ENCODE assay signal across 9 mouse cellular contexts in the genomic region with DNA sequence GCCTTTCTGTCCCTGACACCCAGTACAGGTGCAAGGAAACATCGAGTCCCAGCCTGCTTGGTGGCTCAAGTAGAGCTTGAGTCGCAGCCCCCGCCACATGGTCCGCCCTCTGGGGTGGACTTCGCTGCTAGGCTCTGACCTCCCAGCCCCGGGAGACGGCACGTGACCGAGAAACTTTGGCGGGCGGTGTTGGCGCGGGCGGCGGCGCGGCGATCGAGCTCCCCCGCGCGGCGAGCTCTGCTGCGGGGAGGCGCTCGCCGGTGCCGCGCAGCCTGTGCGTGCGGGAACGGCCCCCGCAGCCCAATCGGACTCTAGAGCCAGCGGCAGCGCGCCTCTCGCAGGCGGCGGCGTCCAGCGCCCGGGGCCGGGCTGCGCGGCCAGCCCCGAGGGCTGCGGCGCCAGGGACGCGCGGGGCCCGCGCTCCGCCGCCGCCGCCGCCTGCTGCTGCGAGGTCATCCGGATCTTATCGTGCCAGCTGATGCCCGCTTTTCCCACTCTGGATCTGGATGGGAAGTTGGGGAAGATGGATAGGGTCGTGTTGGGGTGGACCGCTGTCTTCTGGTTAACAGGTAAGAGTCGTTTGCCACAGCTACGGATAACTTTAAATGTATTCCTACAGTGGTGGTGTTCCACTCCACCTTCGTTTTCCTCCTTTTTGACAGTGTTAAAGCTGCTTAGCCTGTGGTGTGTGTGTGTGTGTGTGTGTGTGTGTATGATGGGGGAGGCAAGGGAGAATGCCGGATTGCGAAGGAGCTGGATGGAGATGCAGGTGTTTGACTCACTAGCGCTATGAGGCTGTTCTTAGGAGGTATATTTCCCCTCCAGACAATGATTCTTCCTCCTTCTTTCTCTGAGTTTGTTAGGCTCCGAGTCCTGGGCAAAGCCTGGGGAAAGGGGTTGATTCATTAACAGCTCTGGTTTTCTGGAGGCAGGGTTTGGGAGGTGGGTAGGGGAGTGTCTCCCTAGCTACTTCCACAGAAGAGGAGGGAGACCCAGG. TPM values are rescaled to one million over a fixed set of nuclear protein-coding genes. Genes with fewer than 3 reads are reported as not detected.
DNase-seq lines count a peak whose midpoint lies in the region; ATAC-seq and TF ChIP-seq lines count a peak whose summit lies in the region.
"Had no signal": no experiment of that assay in that cellular context is flagged by ENCODE, and none has a peak within 500 bp of the region (broad histone marks: within the 10 kb centered on the region; RNA-seq: fewer than 3 reads in every experiment).

TSS of gene Ildr2 (plus strand) at position 242 of the 997 bp plus-strand sequence.

- peaks cover 25% of the 10 kb centered on the region for H3K27me3 ChIP-seq in ES-Bruce4 (ENCODE audit: control insufficient read depth, insufficient read depth, low read length, poor library complexity, severe bottlenecking)
- H3K27me3 ChIP-seq in forebrain, postnatal 0 days (ENCODE audit: insufficient read depth, low read length), result no peaks in the 10 kb centered on the region
- peaks cover 28% of the 10 kb centered on the region for H3K27me3 ChIP-seq in hindbrain, embryonic 10.5 days (ENCODE audit: insufficient read depth, poor library complexity, severe bottlenecking)
- peaks cover 19% of the 10 kb centered on the region for H3K27me3 ChIP-seq in lung, embryonic 16.5 days (ENCODE audit: control insufficient read depth, insufficient read depth, low read depth, low read length)

- no peaks in the 10 kb centered on the region for H3K9me3 ChIP-seq in ES-Bruce4 (replicated peaks; ENCODE audit: control insufficient read depth, insufficient read depth, low read length, poor library complexity, severe bottlenecking)
- no peaks in the 10 kb centered on the region for H3K9me3 ChIP-seq in forebrain, postnatal 0 days (ENCODE audit: low read length)
- no peaks in the 10 kb centered on the region for H3K9me3 ChIP-seq in hindbrain, embryonic 10.5 days
- H3K9me3 ChIP-seq in lung, embryonic 16.5 days (ENCODE audit: control insufficient read depth, low read length), result no peaks in the 10 kb centered on the region

- peak within 1 kb of the TSS; percentile 61 for H3K4me3 ChIP-seq in ES-Bruce4 (ENCODE audit: low read depth, low read length)
- peak within 1 kb of the TSS; percentile 64 for H3K4me3 ChIP-seq in forebrain, postnatal 0 days (ENCODE audit: low read depth, low read length)
- H3K4me3 ChIP-seq in hindbrain, embryonic 10.5 days, result peak within 1 kb of the TSS; percentile 68
- peak within 1 kb of the TSS; percentile 58 for H3K4me3 ChIP-seq in lung, embryonic 16.5 days (ENCODE audit: low read length)

- no peaks in the 10 kb centered on the region for H3K4me1 ChIP-seq in ES-Bruce4 (ENCODE audit: control insufficient read depth, insufficient read depth, low read length)
- H3K4me1 ChIP-seq in forebrain, postnatal 0 days (ENCODE audit: insufficient read depth), result 0 out of 2 replicates have a peak, but pooled peaks cover 9% of the 10 kb centered on the region
- peaks cover 52% of the 10 kb centered on the region for H3K4me1 ChIP-seq in hindbrain, embryonic 10.5 days (replicated peaks)
- H3K4me1 ChIP-seq in lung, embryonic 16.5 days (replicated peaks; ENCODE audit: control insufficient read depth, insufficient read depth, low read length), result peaks cover 8% of the 10 kb centered on the region

- no peak for TF ChIP-seq POLR2A in ES-Bruce4 (IDR thresholded peaks at IDR 0.05; ENCODE audit: insufficient read depth, low read length)

- ATAC-seq in forebrain, postnatal 0 days, result peak; percentile 74
- peak; percentile 73 for ATAC-seq in lung, embryonic 16.5 days (ENCODE audit: low read depth)

- WGBS in forebrain, postnatal 0 days, result 2% methylated on average over 72 of the region's 72 CpGs
- WGBS in hindbrain, embryonic 10.5 days, result under 1% methylated on average over 72 of the region's 72 CpGs
- under 1% methylated on average over 72 of the region's 72 CpGs for WGBS in lung, embryonic 16.5 days

- H3K9ac ChIP-seq in ES-Bruce4 (ENCODE audit: low read depth, poor library complexity, severe bottlenecking), result peak within 1 kb of the TSS; percentile 70
- H3K9ac ChIP-seq in forebrain, postnatal 0 days, result peak within 1 kb of the TSS; percentile 59
- H3K9ac ChIP-seq in lung, embryonic 16.5 days (ENCODE audit: low read length), result peak within 1 kb of the TSS; percentile 70

- no peak for TF ChIP-seq EP300 in ES-Bruce4 (IDR thresholded peaks at IDR 0.05; ENCODE audit: insufficient read depth, low read depth, low read length)

- no peaks in the 10 kb centered on the region for H3K36me3 ChIP-seq in ES-Bruce4 (ENCODE audit: control insufficient read depth, insufficient read depth, low read length, poor library complexity, severe bottlenecking)
- no peaks in the 10 kb centered on the region for H3K36me3 ChIP-seq in forebrain, postnatal 0 days (ENCODE audit: insufficient read depth)
- no peaks in the 10 kb centered on the region for H3K36me3 ChIP-seq in hindbrain, embryonic 10.5 days
- no peaks in the 10 kb centered on the region for H3K36me3 ChIP-seq in lung, embryonic 16.5 days (ENCODE audit: control insufficient read depth, insufficient read depth, low read length)

- DNase-seq in cerebellum, adult 18-20 months, result peak; percentile 39 to 67
- DNase-seq in forebrain, postnatal 0 days, result peak; percentile 63
- peak; percentile 72 for DNase-seq in hindbrain, embryonic 10.5 days (ENCODE audit: low spot score)
- peak; percentile 67 to 78 for DNase-seq in layer of hippocampus, postnatal 10 days (ENCODE audit: low spot score in 2 of 2)
- DNase-seq in ovary, postnatal 14 days (ENCODE audit: low spot score), result peak; percentile 62
- no peak for DNase-seq in MN1 (ENCODE audit: low spot score)

- peak within 1 kb of the TSS; percentile 88 for H3K4me2 ChIP-seq in forebrain, postnatal 0 days (ENCODE audit: low read depth)
- H3K4me2 ChIP-seq in lung, embryonic 16.5 days (ENCODE audit: low read depth, low read length), result peak within 1 kb of the TSS; percentile 95

- no peak for TF ChIP-seq CTCF in ES-Bruce4 (IDR thresholded peaks at IDR 0.05; ENCODE audit: low read depth, low read length)
- TF ChIP-seq CTCF in forebrain, postnatal 0 days (IDR thresholded peaks at IDR 0.05; ENCODE audit: low read depth), result peak; percentile 53

- no peak within 1 kb of the TSS for H3K27ac ChIP-seq in ES-Bruce4 (ENCODE audit: insufficient read depth, low read length)
- H3K27ac ChIP-seq in forebrain, postnatal 0 days (ENCODE audit: low read depth, low read length), result peak within 1 kb of the TSS; percentile 66
- peak within 1 kb of the TSS; percentile 88 for H3K27ac ChIP-seq in hindbrain, embryonic 10.5 days
- no peak within 1 kb of the TSS for H3K27ac ChIP-seq in lung, embryonic 16.5 days (ENCODE audit: low read length)

RNA-seq across cellular contexts. Expression of gene Ildr2, which starts in this region (rescaled TPM):
- 0.18 TPM in 1 of 2 replicates, not detected in the other for polyA plus RNA-seq in ES-Bruce4 (2011; ENCODE audit: insufficient read depth, insufficient read length, low read depth, missing spikeins)
- total RNA-seq in forebrain, postnatal 0 days (2014; rRNA removed), result 24.4 and 38.1 TPM in 2 replicates
- 3.2 and 6.4 TPM in 2 replicates for polyA plus RNA-seq in forebrain, postnatal 0 days (2015; fragmentation: Nextera tagmentation; extraction: Ambion mirVana)
- polyA plus RNA-seq in hindbrain, embryonic 10.5 days (2016; fragmentation: Nextera tagmentation; extraction: Ambion mirVana), result 6.3 and 8.1 TPM in 2 replicates
- total RNA-seq in layer of hippocampus, postnatal 10 days (2021), result 10 to 100 TPM; 89.2 to 90.3 TPM
- 0.98 and 1.1 TPM in 2 replicates for polyA plus RNA-seq in lung, embryonic 16.5 days (2015; fragmentation: Nextera tagmentation; extraction: Ambion mirVana)
- total RNA-seq: neutrophil, adult 5-6 weeks had no signal

Comparison
In these comparisons a context has a peak if more than half of its experiments do, and no peak if none do; other contexts are left out.
1. H3K27ac ChIP-seq: peak in forebrain, postnatal 0 days (single experiment) and hindbrain, embryonic 10.5 days (single experiment); none in ES-Bruce4 (single experiment) and lung, embryonic 16.5 days (single experiment).
2. Peak in every context shown above with its lines, with median percentiles within 50 percentile points of each other: H3K4me3 ChIP-seq and H3K9ac ChIP-seq.